Mouse (Mus musculus) urinary bladder, postnatal 4 days (tissue): ENCODE measurements at regions not wholly inside any gene's neighbourhood (a gene's known extent, or its start where the extent isn't known, plus 50 kb on each side); places are given as distances from the start of the nearest gene placed in this dataset.
A peak's percentile ranks its signal among the peaks of the same experiment; 100 is the strongest.

Experiments
- DNase-seq, 2 experiments: peaks; one replicate each; pipeline ENCODE4 v3.0.0; 2021 to 2022; ENCODE audit warnings: low spot score in 2 of 2

GRCm38 (mm10) chr6:117329164-117329939, 161.0 kb downstream of the Cxcl12 start:
- no peak for DNase-seq

GRCm38 (mm10) chr6:117330198-117330597, 161.9 kb downstream of the Cxcl12 start:
- DNase-seq: no peak

- no peak for DNase-seq
Measured at GRCm38 (mm10) chr6:117330726-117331360, 162.5 kb downstream of the Cxcl12 start.

GRCm38 (mm10) chr6:117332641-117333040, 164.3 kb downstream of the Cxcl12 start:
- DNase-seq: no peak

GRCm38 (mm10) chr6:117342123-117342522, 173.8 kb downstream of the Cxcl12 start:
- DNase-seq: no peak

- DNase-seq: no peak
Measured at GRCm38 (mm10) chr6:117347356-117347755, 179.0 kb downstream of the Cxcl12 start.

GRCm38 (mm10) chr6:117351846-117352245, 183.5 kb downstream of the Cxcl12 start:
- no peak for DNase-seq

- DNase-seq: no peak
Measured at GRCm38 (mm10) chr6:117353091-117353490, 184.8 kb downstream of the Cxcl12 start.

- no peak for DNase-seq
Measured at GRCm38 (mm10) chr6:117356101-117356500, 187.8 kb downstream of the Cxcl12 start.

- DNase-seq: no peak
Measured at GRCm38 (mm10) chr6:117359401-117359800, 191.1 kb downstream of the Cxcl12 start.

GRCm38 (mm10) chr6:117366563-117366962, 198.2 kb downstream of the Cxcl12 start:
- no peak for DNase-seq

GRCm38 (mm10) chr6:117375989-117376388, 207.7 kb downstream of the Cxcl12 start:
- DNase-seq: no peak

- peak in 1 of 2 experiments; percentile 30 for DNase-seq
Measured at GRCm38 (mm10) chr6:117379904-117380303, 211.6 kb downstream of the Cxcl12 start.

- DNase-seq: no peak
Measured at GRCm38 (mm10) chr6:117390233-117390848, 222.0 kb downstream of the Cxcl12 start.

GRCm38 (mm10) chr6:117393480-117393879, 225.1 kb downstream of the Cxcl12 start:
- DNase-seq: no peak

- no peak for DNase-seq
Measured at GRCm38 (mm10) chr6:117405589-117406311, 237.4 kb downstream of the Cxcl12 start.

- DNase-seq: no peak
Measured at GRCm38 (mm10) chr6:117406312-117406595, 237.9 kb downstream of the Cxcl12 start.

GRCm38 (mm10) chr6:117406757-117407156, 238.4 kb downstream of the Cxcl12 start:
- DNase-seq: no peak

GRCm38 (mm10) chr6:117407206-117407858, 239.0 kb downstream of the Cxcl12 start:
- DNase-seq: no peak

GRCm38 (mm10) chr6:117407953-117408352, 239.6 kb downstream of the Cxcl12 start:
- no peak for DNase-seq

- DNase-seq: no peak
Measured at GRCm38 (mm10) chr6:117408971-117409783, 240.8 kb downstream of the Cxcl12 start.
